Mouse (Mus musculus) brain, embryonic 14.5 days (tissue): Measurements from ENCODE around the gene Hpse.

Source experiments
- CTCF ChIP-seq: fragments of 200-500 bp; IDR thresholded peaks from 2 replicates; pipeline ENCODE4 v1.5.1; 2012; ENCODE audit warnings: inconsistent platforms, mild to moderate bottlenecking, moderate library complexity, borderline replicate concordance; ENCODE audit not compliant: insufficient read depth, insufficient read length; ENCODE audit errors: extremely low read depth
- POLR2A ChIP-seq: fragments of 200-500 bp; IDR thresholded peaks from 2 replicates; pipeline ENCODE4 v1.6.1; 2012; ENCODE audit warnings: mild to moderate bottlenecking, inconsistent platforms, borderline replicate concordance; ENCODE audit not compliant: poor library complexity, insufficient read depth, insufficient read length, severe bottlenecking; ENCODE audit errors: extremely low read depth

DNA sequence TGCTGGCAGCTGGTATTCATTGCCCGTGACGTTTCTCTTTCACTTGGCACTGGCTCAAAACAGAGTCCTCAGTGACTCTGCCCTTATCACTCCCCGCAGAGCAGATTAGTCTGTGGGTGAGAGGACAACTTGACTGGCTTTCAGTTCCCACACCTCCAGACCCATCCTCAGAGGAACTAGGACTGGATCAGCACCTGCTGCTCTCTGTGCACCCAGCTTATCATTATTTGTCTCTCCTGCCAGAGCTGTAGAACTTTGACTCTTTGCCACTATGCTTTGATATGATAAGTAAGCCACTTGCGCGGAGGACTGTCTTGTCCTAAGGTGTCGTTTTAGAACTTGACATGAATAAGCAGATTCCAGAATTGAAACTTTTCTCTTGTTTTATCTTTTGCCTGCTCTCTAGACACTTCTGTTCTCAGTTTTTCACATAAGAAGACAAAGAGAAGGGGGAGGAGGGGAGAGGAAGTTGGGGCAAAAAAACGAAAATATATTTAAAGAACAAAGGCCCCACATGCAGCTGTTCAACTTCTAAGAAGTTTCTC lies 75.5 kb downstream of the Hpse start:
- TF ChIP-seq POLR2A (no peak), CTCF (no peak)
